Mouse (Mus musculus) liver, adult (tissue): ENCODE results near the gene Lmo1.

ENCODE experiments used
- GATA4 ChIP-seq: IDR thresholded peaks from 2 replicates; pipeline ENCODE4 v1.6.1; 2014; ENCODE audit warnings: mild to moderate bottlenecking, low read length; ENCODE audit not compliant: insufficient replicate concordance

The Lmo1 gene

GRCm38 (mm10) chr7:109187244-109188035 is 12.4 kb upstream of the Lmo1 start:
- no peak for TF ChIP-seq GATA4

GRCm38 (mm10) chr7:109185975-109186374 is 11.0 kb upstream of the Lmo1 start:
- TF ChIP-seq GATA4 = no peak

- TF ChIP-seq GATA4 = no peak
Measured at GRCm38 (mm10) chr7:109185564-109185963, 10.6 kb upstream of the Lmo1 start.

GRCm38 (mm10) chr7:109176688-109177087 is 1.7 kb upstream of the Lmo1 start:
- no peak for TF ChIP-seq GATA4

GRCm38 (mm10) chr7:109175670-109176625 is 941 bp upstream of the Lmo1 start:
- TF ChIP-seq GATA4 = no peak

- TF ChIP-seq GATA4 = no peak
Measured at GRCm38 (mm10) chr7:109174337-109174948, 564 bp downstream of the Lmo1 start.

GRCm38 (mm10) chr7:109171874-109172273 is 3.1 kb downstream of the Lmo1 start:
- TF ChIP-seq GATA4 = no peak

GRCm38 (mm10) chr7:109170441-109170820 is 4.6 kb downstream of the Lmo1 start:
- TF ChIP-seq GATA4 = no peak

- no peak for TF ChIP-seq GATA4
Measured at GRCm38 (mm10) chr7:109169505-109170440, 5.2 kb downstream of the Lmo1 start.

GRCm38 (mm10) chr7:109168716-109169115 is 6.3 kb downstream of the Lmo1 start:
- TF ChIP-seq GATA4 = no peak

GRCm38 (mm10) chr7:109165931-109166585 is 8.9 kb downstream of the Lmo1 start:
- TF ChIP-seq GATA4 = no peak

GRCm38 (mm10) chr7:109154331-109154730 is 20.7 kb downstream of the Lmo1 start:
- no peak for TF ChIP-seq GATA4

- TF ChIP-seq GATA4 = no peak
Measured at GRCm38 (mm10) chr7:109153538-109153937, 21.5 kb downstream of the Lmo1 start.

- TF ChIP-seq GATA4 = no peak
Measured at GRCm38 (mm10) chr7:109151088-109151487, 23.9 kb downstream of the Lmo1 start.
